ENCODE assay signal across 8 mouse cellular contexts in genomic region chr4:152325574-152326411, GRCm38 (mm10). TPM values are rescaled to one million over a fixed set of nuclear protein-coding genes. Genes with fewer than 3 reads are reported as not detected.
DNase-seq lines count a peak whose midpoint lies in the region; ATAC-seq lines count a peak whose summit lies in the region.

TSS of gene Rpl22 (plus strand) at chr4:152325742.

- peak within 1 kb of the TSS; percentile 94 for H3K27ac ChIP-seq in heart, embryonic 10.5 days
- peak within 1 kb of the TSS; percentile 83 for H3K27ac ChIP-seq in kidney, embryonic 15.5 days

- DNase-seq in B cell, adult 2 months, result peak; percentile 89 to 93
- DNase-seq in brain, adult 2 months (ENCODE audit: low read depth, low spot score), result peak; percentile 100
- DNase-seq in heart, embryonic 10.5 days (ENCODE audit: low spot score), result peak; percentile 98
- DNase-seq in liver, result peak; percentile 94
- peak; percentile 88 to 91 for DNase-seq in spleen, postnatal 4 days (ENCODE audit: low spot score in 2 of 2)

- H3K36me3 ChIP-seq in heart, embryonic 10.5 days, result peaks cover 37% of the 10 kb centered on the region
- peaks cover 34% of the 10 kb centered on the region for H3K36me3 ChIP-seq in kidney, embryonic 15.5 days

- WGBS in heart, embryonic 10.5 days, result 1% methylated on average over 65 of the region's 70 CpGs
- WGBS in kidney, embryonic 15.5 days, result under 1% methylated on average over 70 of the region's 70 CpGs

- H3K9ac ChIP-seq in kidney, embryonic 15.5 days, result peak within 1 kb of the TSS; percentile 99

- H3K4me3 ChIP-seq in heart, embryonic 10.5 days, result peak within 1 kb of the TSS; percentile 95
- H3K4me3 ChIP-seq in kidney, embryonic 15.5 days (replicated peaks), result peak within 1 kb of the TSS; percentile 99

- H3K4me1 ChIP-seq in heart, embryonic 10.5 days, result peaks cover 14% of the 10 kb centered on the region
- H3K4me1 ChIP-seq in kidney, embryonic 15.5 days, result peaks cover 20% of the 10 kb centered on the region

- ATAC-seq in erythroblast, adult 5-6 weeks (replicated peaks; ENCODE audit: low FRiP score, poor library complexity, severe bottlenecking), result peak; percentile 95
- ATAC-seq in kidney, embryonic 15.5 days (replicated peaks; ENCODE audit: low FRiP score), result peak; percentile 97
- peak; percentile 98 for ATAC-seq in monocyte, adult 5-6 weeks (replicated peaks; ENCODE audit: insufficient number of reproducible peaks, low FRiP score, low TSS enrichment, poor library complexity, severe bottlenecking)

- peak within 1 kb of the TSS; percentile 72 for H3K4me2 ChIP-seq in kidney, embryonic 15.5 days

- no peaks in the 10 kb centered on the region for H3K9me3 ChIP-seq in heart, embryonic 10.5 days
- no peaks in the 10 kb centered on the region for H3K9me3 ChIP-seq in kidney, embryonic 15.5 days (replicated peaks)

- peaks cover 7% of the 10 kb centered on the region; the same call in 1 of the 2 replicates for H3K27me3 ChIP-seq in heart, embryonic 10.5 days (ENCODE audit: insufficient read depth, poor library complexity, severe bottlenecking)
- H3K27me3 ChIP-seq in kidney, embryonic 15.5 days, result no peaks in the 10 kb centered on the region

RNA-seq across cellular contexts. Expression of gene Rpl22, which starts in this region (rescaled TPM):
- total RNA-seq in erythroblast, adult 5-6 weeks (2015; ENCODE audit: low replicate concordance), result 338 and 340 TPM in 2 replicates
- 322 and 331 TPM in 2 replicates for total RNA-seq in erythroblast, adult 5-6 weeks (2017; ENCODE audit: low replicate concordance)
- polyA plus RNA-seq in heart, embryonic 10.5 days (2016; fragmentation: Nextera tagmentation; extraction: Ambion mirVana), result 261 and 301 TPM in 2 replicates
- polyA plus RNA-seq in kidney, embryonic 15.5 days (2015; fragmentation: Nextera tagmentation; extraction: Ambion mirVana), result 387 and 455 TPM in 2 replicates
- 1,335 to 1,418 TPM (median 1,365 TPM) in 3 replicates for total RNA-seq in monocyte, adult 5-6 weeks (2017)

Comparison
In these comparisons a context has a peak if more than half of its experiments do, and no peak if none do; other contexts are left out.
1. Peak in every context shown above with its lines: DNase-seq, ATAC-seq, H3K4me3 ChIP-seq and H3K27ac ChIP-seq.